In the genomic region with DNA sequence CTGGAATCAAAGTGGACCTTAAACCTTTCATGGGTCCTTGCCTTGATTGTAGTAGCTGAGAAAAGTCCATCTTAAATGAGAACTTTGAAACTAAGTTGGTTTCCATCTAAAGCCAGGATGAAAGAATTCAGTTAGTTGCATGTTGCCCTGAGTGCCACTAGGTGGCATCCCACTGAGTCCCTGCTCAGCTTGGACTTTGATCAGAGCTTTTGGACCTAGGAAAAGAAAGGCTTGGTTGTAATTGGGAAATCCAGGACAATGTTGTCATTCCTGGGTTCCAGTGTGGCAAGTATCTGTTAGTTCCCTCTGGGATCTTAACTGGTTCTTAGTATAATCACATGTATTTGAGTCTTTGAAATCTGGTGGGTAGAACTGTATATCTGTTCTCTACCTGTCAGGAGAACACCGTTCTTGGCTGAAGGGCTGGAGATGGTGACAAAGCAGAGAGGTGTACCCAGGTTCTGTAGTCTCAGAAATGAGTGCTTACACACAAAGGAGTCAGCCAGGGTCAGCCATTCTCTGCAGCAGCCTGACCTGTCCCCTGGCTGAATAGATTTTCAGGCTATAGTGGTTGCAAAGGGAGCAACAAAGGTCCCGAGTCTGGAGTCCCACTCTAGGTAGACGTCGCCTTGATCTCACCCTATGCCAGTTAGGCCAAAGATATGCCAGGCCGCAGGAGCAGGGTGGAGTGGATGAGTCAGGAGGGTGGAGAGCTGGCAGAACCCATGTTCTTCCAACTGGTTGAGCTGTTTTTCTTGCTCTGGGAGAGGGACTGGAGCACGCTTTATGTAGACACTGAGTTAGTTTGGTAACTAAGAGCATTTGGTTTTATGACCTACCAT, we compare ENCODE assay signal across 8 mouse cellular contexts. TPM values are rescaled to one million over a fixed set of nuclear protein-coding genes. Genes with fewer than 3 reads are reported as not detected.
DNase-seq lines count a peak whose midpoint lies in the region; ATAC-seq and TF ChIP-seq lines count a peak whose summit lies in the region.

No protein-coding gene starts in this region.

- no peak overlapping the region for H3K27ac ChIP-seq in heart, embryonic 11.5 days (ENCODE audit: low read depth, low read length)
- H3K27ac ChIP-seq in intestine, embryonic 15.5 days = no peak overlapping the region
- no peak overlapping the region for H3K27ac ChIP-seq in hindbrain, embryonic 12.5 days

- no peaks in the 10 kb centered on the region for H3K9me3 ChIP-seq in heart, embryonic 11.5 days (replicated peaks; ENCODE audit: control insufficient read depth, low read length)
- H3K9me3 ChIP-seq in intestine, embryonic 15.5 days = no peaks in the 10 kb centered on the region
- H3K9me3 ChIP-seq in hindbrain, embryonic 12.5 days (replicated peaks) = no peaks in the 10 kb centered on the region

- no peak for ATAC-seq in heart, embryonic 11.5 days (replicated peaks; ENCODE audit: insufficient number of reproducible peaks, low FRiP score, low TSS enrichment)
- ATAC-seq in intestine, embryonic 15.5 days = peak; percentile 68
- ATAC-seq in hindbrain, embryonic 12.5 days (ENCODE audit: low FRiP score) = no peak

- H3ac ChIP-seq in C2C12 (ENCODE audit: control insufficient read depth, insufficient read length, low read depth) (no peak overlapping the region), myocyte (ENCODE audit: control insufficient read depth, insufficient read length) (no peak overlapping the region)

- no peak overlapping the region for H3K9ac ChIP-seq in heart, embryonic 11.5 days (ENCODE audit: low read depth, low read length)
- H3K9ac ChIP-seq in intestine, embryonic 15.5 days = no peak overlapping the region
- H3K9ac ChIP-seq in hindbrain, embryonic 12.5 days = no peak overlapping the region

- 90% methylated on average over 6 of the region's 6 CpGs for WGBS in heart, embryonic 11.5 days (ENCODE audit: insufficient replicate concordance)
- WGBS in intestine, embryonic 15.5 days = 90% methylated on average over 6 of the region's 6 CpGs
- WGBS in hindbrain, embryonic 12.5 days = 94% methylated on average over 6 of the region's 6 CpGs

- H3K79me2 ChIP-seq in C2C12 (ENCODE audit: control insufficient read depth, insufficient read depth) (peaks cover 6% of the 10 kb centered on the region), myocyte (ENCODE audit: control insufficient read depth, insufficient read depth) (no peaks in the 10 kb centered on the region)

- H3K4me3 ChIP-seq in heart, embryonic 11.5 days (ENCODE audit: low read depth, low read length) = no peak overlapping the region
- H3K4me3 ChIP-seq in C2C12 (ENCODE audit: insufficient read depth, poor library complexity, severe bottlenecking) (no peak overlapping the region), myocyte (no peak overlapping the region)
- H3K4me3 ChIP-seq in intestine, embryonic 15.5 days (replicated peaks) = no peak overlapping the region
- H3K4me3 ChIP-seq in hindbrain, embryonic 12.5 days = no peak overlapping the region

- peaks cover 5% of the 10 kb centered on the region for H3K79me3 ChIP-seq in C2C12 (ENCODE audit: low read depth)

- H3K4me1 ChIP-seq in heart, embryonic 11.5 days (ENCODE audit: control insufficient read depth, insufficient read depth, low read length) = no peaks in the 10 kb centered on the region
- no peaks in the 10 kb centered on the region for H3K4me1 ChIP-seq in intestine, embryonic 15.5 days (replicated peaks)
- H3K4me1 ChIP-seq in hindbrain, embryonic 12.5 days = no peaks in the 10 kb centered on the region

- peak; percentile 88 for DNase-seq in heart, adult 11 months
- DNase-seq in brain, adult 2 months (ENCODE audit: low read depth, low spot score) = peak; percentile 52
- no peak for DNase-seq in urinary bladder, postnatal 4 days (ENCODE audit: low spot score in 2 of 2)

- H3K36me3 ChIP-seq in heart, embryonic 11.5 days (ENCODE audit: control insufficient read depth, insufficient read depth, low read length) = peaks cover 38% of the 10 kb centered on the region
- H3K36me3 ChIP-seq in C2C12 (ENCODE audit: control insufficient read depth, insufficient read depth) (peaks cover 49% of the 10 kb centered on the region), myocyte (ENCODE audit: control insufficient read depth, insufficient read depth) (peaks cover 41% of the 10 kb centered on the region)
- peaks cover 53% of the 10 kb centered on the region for H3K36me3 ChIP-seq in intestine, embryonic 15.5 days
- H3K36me3 ChIP-seq in hindbrain, embryonic 12.5 days = peaks cover 68% of the 10 kb centered on the region

- H3K27me3 ChIP-seq in heart, embryonic 11.5 days (ENCODE audit: control insufficient read depth, insufficient read depth, low read length) = no peaks in the 10 kb centered on the region
- H3K27me3 ChIP-seq in C2C12 (ENCODE audit: control insufficient read depth, insufficient read depth, insufficient read length) (no peaks in the 10 kb centered on the region), myocyte (ENCODE audit: control insufficient read depth, insufficient read depth, insufficient read length) (no peaks in the 10 kb centered on the region)
- H3K27me3 ChIP-seq in intestine, embryonic 15.5 days (replicated peaks) = no peaks in the 10 kb centered on the region
- no peaks in the 10 kb centered on the region for H3K27me3 ChIP-seq in hindbrain, embryonic 12.5 days

- H3K4me2 ChIP-seq in heart, embryonic 11.5 days = no peak overlapping the region
- no peak overlapping the region for H3K4me2 ChIP-seq in intestine, embryonic 15.5 days (replicated peaks)
- H3K4me2 ChIP-seq in myocyte (ENCODE audit: low read depth) = peak overlapping the region; percentile 41
- no peak overlapping the region for H3K4me2 ChIP-seq in hindbrain, embryonic 12.5 days (replicated peaks)

- TF ChIP-seq POLR2A in myocyte (IDR thresholded peaks at IDR 0.05; ENCODE audit: insufficient read length, low read depth) = no peak

- TF ChIP-seq CTCF in C2C12 (IDR thresholded peaks at IDR 0.05; ENCODE audit: control insufficient read depth, insufficient read depth, insufficient read length) = no peak

TF ChIP-seq in C2C12, 6 proteins besides CTCF, POLR2A, EP300 and RAD21:
- TF ChIP-seq MAX (IDR thresholded peaks at IDR 0.05) = peak; percentile 31
- no peak for TF ChIP-seq MYOD1 (IDR thresholded peaks at IDR 0.05; ENCODE audit: control insufficient read depth, insufficient read length, low read depth)
- no peak for TF ChIP-seq USF1 (IDR thresholded peaks at IDR 0.05; ENCODE audit: low read depth)

TF ChIP-seq in myocyte, 11 proteins besides CTCF, POLR2A, EP300 and RAD21:
- TF ChIP-seq MYOG (IDR thresholded peaks at IDR 0.05; ENCODE audit: control insufficient read depth in 1 of 3, insufficient read depth in 1 of 3, insufficient read length in 2 of 3, low read depth in 2 of 3) = no peak
- no peak for TF ChIP-seq TCF3 (IDR thresholded peaks at IDR 0.05; ENCODE audit: insufficient read length, low read depth)
- TF ChIP-seq MAX (IDR thresholded peaks at IDR 0.05; ENCODE audit: low read depth) = no peak
- TF ChIP-seq CEBPB (IDR thresholded peaks at IDR 0.05; ENCODE audit: insufficient read depth, poor library complexity, severe bottlenecking) = no peak

RNA-seq across cellular contexts. Expression of a gene that starts 10.8 kb away (rescaled TPM):
- polyA plus RNA-seq in heart, embryonic 11.5 days (2014; fragmentation: Nextera tagmentation; extraction: Ambion mirVana) = 90.1 and 100.0 TPM in 2 replicates
- polyA plus RNA-seq in C2C12 (2012; fragmentation: generic; extraction: Trizol) = 60.6 TPM
- polyA plus RNA-seq in intestine, embryonic 15.5 days (2015; fragmentation: Nextera tagmentation; extraction: Ambion mirVana) = 135 and 138 TPM in 2 replicates
- polyA plus RNA-seq in myocyte (2012; fragmentation: generic; extraction: Trizol) = 28.2 TPM
- polyA plus RNA-seq in hindbrain, embryonic 12.5 days (2016; fragmentation: Nextera tagmentation; extraction: Ambion mirVana) = 80.1 and 84.2 TPM in 2 replicates

RNA-seq across cellular contexts. Expression of a gene that starts 10.8 kb away (rescaled TPM):
- 39.6 and 44.7 TPM in 2 replicates for polyA plus RNA-seq in heart, embryonic 11.5 days (2014; fragmentation: Nextera tagmentation; extraction: Ambion mirVana)
- polyA plus RNA-seq in C2C12 (2012; fragmentation: generic; extraction: Trizol) (62.6 TPM), myocyte (2012; fragmentation: generic; extraction: Trizol) (44.0 TPM)
- polyA plus RNA-seq in intestine, embryonic 15.5 days (2015; fragmentation: Nextera tagmentation; extraction: Ambion mirVana) = 78.6 and 82.6 TPM in 2 replicates
- polyA plus RNA-seq in hindbrain, embryonic 12.5 days (2016; fragmentation: Nextera tagmentation; extraction: Ambion mirVana) = 81.0 and 82.8 TPM in 2 replicates

RNA-seq across cellular contexts. Expression of a gene that starts 27.0 kb away (rescaled TPM):
- polyA plus RNA-seq in heart, embryonic 11.5 days (2014; fragmentation: Nextera tagmentation; extraction: Ambion mirVana) = not detected in 2 replicates
- polyA plus RNA-seq in C2C12 (2012; fragmentation: generic; extraction: Trizol) = 0.11 TPM
- 0.51 TPM in 1 of 2 replicates, not detected in the other for polyA plus RNA-seq in intestine, embryonic 15.5 days (2015; fragmentation: Nextera tagmentation; extraction: Ambion mirVana)
- 0.10 TPM for polyA plus RNA-seq in myocyte (2012; fragmentation: generic; extraction: Trizol)
- 0.22 TPM in 1 of 2 replicates, not detected in the other for polyA plus RNA-seq in hindbrain, embryonic 12.5 days (2016; fragmentation: Nextera tagmentation; extraction: Ambion mirVana)

Comparison
In these comparisons a context has a peak if more than half of its experiments do, and no peak if none do; other contexts are left out.
1. DNase-seq: peak in heart, adult 11 months (single experiment) and brain, adult 2 months (single experiment); none in urinary bladder, postnatal 4 days (0 of 2).